Mouse (Mus musculus) forebrain, postnatal 0 days (tissue): Measurements from ENCODE around the gene Gm6902. TPM values are rescaled to one million over a fixed set of nuclear protein-coding genes. Genes with fewer than 3 reads are reported as not detected.
"Not testable (repeated sequence)": the region's sequence is repeated elsewhere in the genome, so short reads cannot be mapped to it uniquely, and the experiment has no call there.

Source experiments
- ATAC-seq: fragments of 200-750 bp; cut with Nextera tagmentation; 2 replicates; pipeline ENCODE4 v1.8.0; 2017; ENCODE audit warnings: mild to moderate bottlenecking, moderate library complexity
- DNase-seq: peaks from one replicate; pipeline ENCODE4 v3.0.0-alpha.2; 2015
- H3K27ac ChIP-seq: fragments of 300-500 bp; sonication (generic); 2 replicates; pipeline ENCODE4 v1.5.1; 2014; ENCODE audit warnings: low read depth, mild to moderate bottlenecking, antibody characterized with exemption, low read length, moderate library complexity, mixed read lengths
- H3K27me3 ChIP-seq: fragments of 300-500 bp; sonication (generic); 2 replicates; pipeline ENCODE4 v1.6.1; 2014; ENCODE audit warnings: mild to moderate bottlenecking, low read length, mixed read lengths; ENCODE audit not compliant: insufficient read depth
- H3K36me3 ChIP-seq: fragments of 300-500 bp; sonication (generic); 2 replicates; pipeline ENCODE4 v1.6.1; 2014; ENCODE audit warnings: mild to moderate bottlenecking, moderate library complexity; ENCODE audit not compliant: insufficient read depth
- H3K4me1 ChIP-seq: fragments of 300-500 bp; sonication (generic); 2 replicates; pipeline ENCODE4 v1.6.1; 2014; ENCODE audit warnings: antibody characterized with exemption; ENCODE audit not compliant: insufficient read depth
- H3K4me2 ChIP-seq: fragments of 300-500 bp; sonication (generic); 2 replicates; pipeline ENCODE4 v1.6.1; 2014; ENCODE audit warnings: low read depth, mild to moderate bottlenecking, moderate library complexity
- H3K4me3 ChIP-seq: fragments of 300-500 bp; sonication (generic); 2 replicates; pipeline ENCODE4 v1.5.1; 2014; ENCODE audit warnings: low read depth, low read length, mixed read lengths
- H3K9ac ChIP-seq: fragments of 300-500 bp; sonication (generic); 2 replicates; pipeline ENCODE4 v1.6.1; 2014; ENCODE audit warnings: mild to moderate bottlenecking
- H3K9me3 ChIP-seq: fragments of 300-500 bp; sonication (generic); 2 replicates; pipeline ENCODE4 v1.6.1; 2016; ENCODE audit warnings: low read length
- WGBS: fragments of 180-500 bp; shearing (Covaris S2); extraction: QIAGEN DNeasy Blood & Tissue Kit; methylation state at CpG from one replicate; pipeline ENCODE4 v1.1.7; 2014; 5-methylcytosine and 5-hydroxymethylcytosine counted together
- polyA plus RNA-seq: library from polyadenylated mRNA; unstranded; fragments of >200 nt; fragmentation: Nextera tagmentation; extraction: Ambion mirVana; gene quantifications from 2 replicates; pipeline ENCODE4 v1.2.1, GENCODE M21; 2015
- total RNA-seq: library from RNA; depleted of rRNA; stranded (reverse); fragments of >200 nt; gene quantifications from 2 replicates; pipeline ENCODE4 v1.2.3, GENCODE M21; 2014; rRNA removed

The Gm6902 gene
- not detected in 2 replicates for total RNA-seq
- not detected in 2 replicates for polyA plus RNA-seq

- not testable (repeated sequence) for H3K9me3 ChIP-seq, H3K4me3 ChIP-seq, H3K27me3 ChIP-seq, H3K4me1 ChIP-seq, H3K9ac ChIP-seq, H3K4me2 ChIP-seq, H3K27ac ChIP-seq, DNase-seq, ATAC-seq, H3K36me3 ChIP-seq
- WGBS: no CpG with 5 or more reads among the region's 2 CpGs
Observed at GRCm38 (mm10) chr7:23278800-23279199, at the start of gene Gm6902. Gm6902 (minus strand) TSS chr7:23278900.

- DNase-seq, H3K9ac ChIP-seq: not testable (repeated sequence)
Observed at GRCm38 (mm10) chr7:23300892-23301291, 22.2 kb upstream of the Gm6902 start, which contains the start of gene Nlrp4e. Nlrp4e (plus strand) TSS chr7:23301192.

GRCm38 (mm10) chr7:23251582-23251981 lies 27.1 kb downstream of the Gm6902 start, which contains the start of gene Vmn1r166:
Vmn1r166 (minus strand) TSS chr7:23251682.
- WGBS: no CpG with 5 or more reads among the region's 2 CpGs
- H3K4me3 ChIP-seq, ATAC-seq: not testable (repeated sequence)

More at GRCm38 (mm10) chr7:23300892-23301291, 22.2 kb upstream of the Gm6902 start, which contains the start of gene Nlrp4e:
- H3K27ac ChIP-seq, ATAC-seq, H3K4me3 ChIP-seq, H3K4me2 ChIP-seq, H3K4me1 ChIP-seq, H3K36me3 ChIP-seq, H3K27me3 ChIP-seq, H3K9me3 ChIP-seq: not testable (repeated sequence)
- 92% methylated on average over 3 of the region's 3 CpGs for WGBS

More at GRCm38 (mm10) chr7:23251582-23251981, 27.1 kb downstream of the Gm6902 start, which contains the start of gene Vmn1r166:
- H3K27me3 ChIP-seq, H3K4me2 ChIP-seq, H3K9ac ChIP-seq, H3K36me3 ChIP-seq, H3K9me3 ChIP-seq, DNase-seq, H3K4me1 ChIP-seq, H3K27ac ChIP-seq: not testable (repeated sequence)

Other genes with a start within 250 kb of the Gm6902 start
- not detected in 2 replicates for gene Vmn1r163, start 223.4 kb downstream of the Gm6902 start, total RNA-seq
- gene Vmn1r163, start 223.4 kb downstream of the Gm6902 start, polyA plus RNA-seq: not detected in 2 replicates
- gene Gm8720, start 211.4 kb downstream of the Gm6902 start, total RNA-seq: not detected in 2 replicates
- gene Gm8720, start 211.4 kb downstream of the Gm6902 start, polyA plus RNA-seq: not detected in 2 replicates
- not detected in 2 replicates for gene Gm10662, start 134.4 kb downstream of the Gm6902 start, total RNA-seq
- gene Gm10662, start 134.4 kb downstream of the Gm6902 start, polyA plus RNA-seq: not detected in 2 replicates
- gene Vmn1r165, start 61.6 kb downstream of the Gm6902 start, total RNA-seq: not detected in 2 replicates
- not detected in 2 replicates for gene Vmn1r165, start 61.6 kb downstream of the Gm6902 start, polyA plus RNA-seq
- gene Vmn1r166, start 27.2 kb downstream of the Gm6902 start, total RNA-seq: not detected in 2 replicates
- not detected in 2 replicates for gene Vmn1r166, start 27.2 kb downstream of the Gm6902 start, polyA plus RNA-seq
- gene Nlrp4e, start 22.3 kb upstream of the Gm6902 start, total RNA-seq: not detected in 2 replicates
- not detected in 2 replicates for gene Nlrp4e, start 22.3 kb upstream of the Gm6902 start, polyA plus RNA-seq
- not detected in 2 replicates for gene Nlrp5, start 107.0 kb upstream of the Gm6902 start, total RNA-seq
- not detected in 2 replicates for gene Nlrp5, start 107.0 kb upstream of the Gm6902 start, polyA plus RNA-seq
- not detected in 2 replicates for gene Vmn1r167, start 228.3 kb upstream of the Gm6902 start, total RNA-seq
- gene Vmn1r167, start 228.3 kb upstream of the Gm6902 start, polyA plus RNA-seq: not detected in 2 replicates